Mouse (Mus musculus) kidney, adult 2 months (tissue): Measurements from ENCODE around the gene Selenon.

Experiments used
- CTCF ChIP-seq: fragments of 200-500 bp; conservative IDR thresholded peaks from 2 replicates; pipeline ENCODE4 v1.5.1; 2011; ENCODE audit warnings: low read depth, mild to moderate bottlenecking, control low read depth, low read length, moderate library complexity, mixed read lengths; ENCODE audit not compliant: insufficient read depth, insufficient read length
- POLR2A ChIP-seq: fragments of 200-500 bp; IDR thresholded peaks from one replicate; pipeline ENCODE4 v1.6.1; 2011; ENCODE audit warnings: low read depth, low read length, control low read depth

DNA sequence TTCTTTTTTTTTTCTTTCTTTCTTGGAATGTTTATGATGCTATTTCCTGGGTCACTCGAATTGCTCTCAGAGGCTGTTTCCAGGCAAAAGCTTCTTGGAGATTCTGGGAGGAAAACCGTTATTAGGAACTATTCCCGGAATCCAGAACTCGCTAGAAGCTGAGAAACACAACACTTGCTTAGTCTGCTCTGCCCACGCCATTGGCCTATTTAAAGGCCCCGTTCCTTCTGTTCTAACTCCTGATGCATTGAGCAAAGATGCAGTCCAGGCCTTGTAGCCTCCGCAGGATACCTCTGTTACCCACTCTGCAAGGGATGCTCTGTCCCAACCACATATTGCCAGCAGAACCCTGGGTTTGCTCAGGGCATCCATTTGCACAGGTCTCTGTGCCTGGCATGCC is 48.8 kb upstream of the Selenon start:
- TF ChIP-seq CTCF, result no peak
- no peak for TF ChIP-seq POLR2A
